Mouse (Mus musculus) hindbrain, postnatal 0 days (tissue): ENCODE data around the gene Dnajc3. TPM values are rescaled to one million over a fixed set of nuclear protein-coding genes. Genes with fewer than 3 reads are reported as not detected.

Source experiments
- ATAC-seq: fragments of 200-750 bp; cut with Nextera tagmentation; 2 replicates; pipeline ENCODE4 v1.8.0; 2017; ENCODE audit warnings: mild to moderate bottlenecking, moderate TSS enrichment, moderate library complexity
- DNase-seq: peaks from one replicate; pipeline ENCODE4 v3.0.0-alpha.2; 2015; ENCODE audit warnings: low spot score
- H3K27ac ChIP-seq: fragments of 300-500 bp; sonication (generic); 2 replicates; pipeline ENCODE4 v1.5.1; 2014; ENCODE audit warnings: mild to moderate bottlenecking
- H3K27me3 ChIP-seq: fragments of 300-500 bp; sonication (generic); 2 replicates; pipeline ENCODE4 v1.6.1; 2014; ENCODE audit warnings: low read length, mixed read lengths; ENCODE audit not compliant: insufficient read depth
- H3K36me3 ChIP-seq: fragments of 300-500 bp; sonication (generic); 2 replicates; pipeline ENCODE4 v1.6.1; 2014; ENCODE audit warnings: low read length, mixed read lengths; ENCODE audit not compliant: insufficient read depth
- H3K4me1 ChIP-seq: fragments of 300-500 bp; sonication (generic); 2 replicates; pipeline ENCODE4 v1.6.1; 2014; ENCODE audit warnings: antibody characterized with exemption, low read length, mixed read lengths; ENCODE audit not compliant: insufficient read depth
- H3K4me2 ChIP-seq: fragments of 300-500 bp; sonication (generic); 2 replicates; pipeline ENCODE4 v1.6.1; 2014; ENCODE audit warnings: low read depth, mild to moderate bottlenecking, low read length, moderate library complexity, mixed read lengths
- H3K4me3 ChIP-seq: fragments of 300-500 bp; sonication (generic); 2 replicates; pipeline ENCODE4 v1.5.1; 2014; ENCODE audit warnings: low read length
- H3K9ac ChIP-seq: fragments of 300-500 bp; sonication (generic); replicated peaks from 2 replicates; pipeline ENCODE4 v1.6.1; 2014; ENCODE audit warnings: mild to moderate bottlenecking, low read length, moderate library complexity, mixed read lengths
- H3K9me3 ChIP-seq: fragments of 300-500 bp; sonication (generic); 2 replicates; pipeline ENCODE4 v1.6.1; 2016; ENCODE audit warnings: low read length, mixed read lengths
- CTCF ChIP-seq: IDR thresholded peaks from 2 replicates; pipeline ENCODE4 v1.5.1; 2016; ENCODE audit warnings: antibody characterized with exemption, control low read depth, low read depth
- WGBS: fragments of 180-500 bp; shearing (Covaris S2); extraction: QIAGEN DNeasy Blood & Tissue Kit; methylation state at CpG from one replicate; pipeline ENCODE4 v1.1.7; 2014; 5-methylcytosine and 5-hydroxymethylcytosine counted together
- polyA plus RNA-seq: library from polyadenylated mRNA; unstranded; fragments of >200 nt; fragmentation: Nextera tagmentation; extraction: Ambion mirVana; gene quantifications from 2 replicates; pipeline ENCODE4 v1.2.1, GENCODE M21; 2015
- total RNA-seq: library from RNA; depleted of rRNA; stranded (reverse); fragments of >200 nt; gene quantifications from 2 replicates; pipeline ENCODE4 v1.2.3, GENCODE M21; 2014

Gene Dnajc3
- total and polyA plus RNA-seq, 2 experiments from 2014 or later, result 16.7 to 22.8 TPM

GRCm38 (mm10) chr14:118919025-118919424 is 18.8 kb upstream of the Dnajc3 start:
- Histone ChIP-seq H3K4me3 (no peak overlapping the region), H3K27ac (no peak overlapping the region), H3K36me3 (peaks cover 7% of the 10 kb centered on the region; the same call in 1 of the 2 replicates), H3K9ac (no peak overlapping the region), H3K4me1 (peaks cover 26% of the 10 kb centered on the region), H3K9me3 (no peaks in the 10 kb centered on the region), H3K27me3 (no peaks in the 10 kb centered on the region), H3K4me2 (no peak overlapping the region)
- DNase-seq, result peak; percentile 70
- peak; percentile 49; the same call in 1 of the 2 replicates for ATAC-seq
- peak; percentile 74 for TF ChIP-seq CTCF
- WGBS, result 67% methylated on average over 8 of the region's 8 CpGs

- no peak overlapping the region for H3K9ac ChIP-seq
- no peaks in the 10 kb centered on the region for H3K9me3 ChIP-seq
- H3K27ac ChIP-seq, result no peak overlapping the region
- peaks cover 7% of the 10 kb centered on the region; the same call in 1 of the 2 replicates for H3K36me3 ChIP-seq
- peaks cover 26% of the 10 kb centered on the region for H3K4me1 ChIP-seq
- no peak for ATAC-seq
- H3K27me3 ChIP-seq, result no peaks in the 10 kb centered on the region
- 56% methylated on average over 7 of the region's 7 CpGs for WGBS
- H3K4me2 ChIP-seq, result peak overlapping the region; percentile 86
- no peak overlapping the region for H3K4me3 ChIP-seq
- peak; percentile 10; the same call in 1 of the 2 replicates for TF ChIP-seq CTCF
- no peak for DNase-seq
Measured at GRCm38 (mm10) chr14:118920654-118921053, 17.1 kb upstream of the Dnajc3 start.

GRCm38 (mm10) chr14:118922251-118922650 is 15.5 kb upstream of the Dnajc3 start:
- Histone ChIP-seq H3K4me1 (peaks cover 26% of the 10 kb centered on the region), H3K27me3 (no peaks in the 10 kb centered on the region), H3K9me3 (no peaks in the 10 kb centered on the region), H3K4me3 (peak overlapping the region; percentile 84), H3K36me3 (peaks cover 7% of the 10 kb centered on the region; the same call in 1 of the 2 replicates), H3K27ac (no peak overlapping the region), H3K4me2 (peak overlapping the region; percentile 86), H3K9ac (peak overlapping the region; percentile 56)
- peak; percentile 46 for DNase-seq
- ATAC-seq, result peak; percentile 10; the same call in 1 of the 2 replicates
- TF ChIP-seq CTCF, result no peak
- 20% methylated on average over 22 of the region's 22 CpGs for WGBS

GRCm38 (mm10) chr14:118922667-118923184 is 15.1 kb upstream of the Dnajc3 start:
- Histone ChIP-seq H3K27ac (no peak overlapping the region), H3K9ac (peak overlapping the region; percentile 56), H3K36me3 (peaks cover 7% of the 10 kb centered on the region; the same call in 1 of the 2 replicates), H3K4me2 (peak overlapping the region; percentile 86), H3K4me3 (peak overlapping the region; percentile 84), H3K4me1 (peaks cover 26% of the 10 kb centered on the region), H3K9me3 (no peaks in the 10 kb centered on the region), H3K27me3 (no peaks in the 10 kb centered on the region)
- no peak for TF ChIP-seq CTCF
- WGBS, result 2% methylated on average over 44 of the region's 47 CpGs
- DNase-seq (peak; percentile 31), ATAC-seq (peak; percentile 21; the same call in 1 of the 2 replicates)

GRCm38 (mm10) chr14:118924673-118925615 is 12.8 kb upstream of the Dnajc3 start, which contains the start of gene Dzip1:
Gene Dzip1, minus strand, starts transcription at chr14:118925460.
- whole genome bisulfite sequencing, result 1% methylated on average over 55 of the region's 55 CpGs
- ATAC-seq (peak; percentile 93), DNase-seq (peak; percentile 90)
- H3K36me3 ChIP-seq, result no peaks in the 10 kb centered on the region
- peak; percentile 33; the same call in 1 of the 2 replicates for TF ChIP-seq CTCF
- no peaks in the 10 kb centered on the region for H3K27me3 ChIP-seq
- H3K4me3 ChIP-seq, result peak within 1 kb of the TSS; percentile 84
- H3K9ac ChIP-seq, result peak within 1 kb of the TSS; percentile 91
- H3K9me3 ChIP-seq, result no peaks in the 10 kb centered on the region
- peaks cover 26% of the 10 kb centered on the region for H3K4me1 ChIP-seq
- H3K4me2 ChIP-seq, result peak within 1 kb of the TSS; percentile 86
- H3K27ac ChIP-seq, result peak within 1 kb of the TSS; percentile 95

GRCm38 (mm10) chr14:118928565-118928964 is 9.2 kb upstream of the Dnajc3 start:
- no peaks in the 10 kb centered on the region for H3K9me3 ChIP-seq
- no peak for ATAC-seq

More at GRCm38 (mm10) chr14:118928565-118928964, 9.2 kb upstream of the Dnajc3 start:
- no peak for TF ChIP-seq CTCF
- WGBS, result 84% methylated on average over 3 of the region's 3 CpGs
- Histone ChIP-seq H3K36me3 (no peaks in the 10 kb centered on the region), H3K27me3 (no peaks in the 10 kb centered on the region), H3K4me2 (no peak overlapping the region), H3K27ac (no peak overlapping the region), H3K9ac (no peak overlapping the region), H3K4me3 (no peak overlapping the region), H3K4me1 (no peaks in the 10 kb centered on the region)
- DNase-seq, result no peak
